Mouse (Mus musculus): Measurements from ENCODE around the gene Clic5.

Gene Clic5

DNA sequence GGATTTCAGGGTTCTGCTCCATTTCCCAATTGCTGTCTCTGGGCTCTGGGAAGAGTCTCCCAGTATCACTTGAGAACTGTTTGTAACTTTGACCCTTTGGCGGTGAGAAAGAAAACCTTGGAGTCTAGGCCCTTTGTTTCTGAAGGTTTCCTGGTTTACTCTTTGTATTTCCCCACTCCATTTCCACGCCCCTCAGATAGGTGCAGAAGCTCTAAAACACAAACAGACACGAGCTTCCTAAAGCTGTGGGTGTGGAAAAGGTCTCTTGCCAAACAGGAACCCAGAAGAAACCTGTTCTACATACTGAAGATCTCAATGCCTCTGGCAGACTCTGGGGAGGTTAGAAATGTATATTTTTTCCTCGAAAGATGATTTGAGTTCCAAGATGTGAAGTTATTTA lies 10.8 kb downstream of the Clic5 start:
- DNase-seq (ENCODE audit: low read depth) = no peak

GRCm38 (mm10) chr17:44202952-44203351 lies 14.6 kb downstream of the Clic5 start:
- peak; percentile 56 for DNase-seq (ENCODE audit: low read depth)

- DNase-seq (ENCODE audit: low read depth) = no peak
Observed at GRCm38 (mm10) chr17:44204787-44205186, 16.4 kb downstream of the Clic5 start.

DNA sequence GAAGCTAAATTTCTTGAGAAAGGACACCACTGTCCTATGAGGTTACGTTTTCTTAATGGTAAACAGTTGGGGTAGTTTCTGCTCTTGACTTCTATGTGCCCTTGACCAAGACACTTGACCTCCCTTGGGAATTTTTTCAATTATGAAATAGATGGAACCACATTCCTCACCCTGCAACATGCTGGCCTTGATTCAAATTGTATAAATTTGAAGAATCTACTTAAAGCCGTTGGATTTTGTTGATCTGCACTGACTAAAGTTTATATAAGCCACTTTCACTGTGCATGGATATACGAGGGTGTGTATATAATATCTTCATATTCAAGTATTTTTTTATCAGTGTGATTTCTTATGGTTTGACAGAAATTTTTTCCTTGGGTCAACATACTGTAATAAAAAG lies 17.2 kb downstream of the Clic5 start:
- DNase-seq (ENCODE audit: low read depth) = no peak

- no peak for DNase-seq (ENCODE audit: low read depth)
Observed at GRCm38 (mm10) chr17:44208900-44209299, 20.5 kb downstream of the Clic5 start.

GRCm38 (mm10) chr17:44212960-44213619 lies 24.7 kb downstream of the Clic5 start:
- no peak for DNase-seq (ENCODE audit: low read depth)

DNA sequence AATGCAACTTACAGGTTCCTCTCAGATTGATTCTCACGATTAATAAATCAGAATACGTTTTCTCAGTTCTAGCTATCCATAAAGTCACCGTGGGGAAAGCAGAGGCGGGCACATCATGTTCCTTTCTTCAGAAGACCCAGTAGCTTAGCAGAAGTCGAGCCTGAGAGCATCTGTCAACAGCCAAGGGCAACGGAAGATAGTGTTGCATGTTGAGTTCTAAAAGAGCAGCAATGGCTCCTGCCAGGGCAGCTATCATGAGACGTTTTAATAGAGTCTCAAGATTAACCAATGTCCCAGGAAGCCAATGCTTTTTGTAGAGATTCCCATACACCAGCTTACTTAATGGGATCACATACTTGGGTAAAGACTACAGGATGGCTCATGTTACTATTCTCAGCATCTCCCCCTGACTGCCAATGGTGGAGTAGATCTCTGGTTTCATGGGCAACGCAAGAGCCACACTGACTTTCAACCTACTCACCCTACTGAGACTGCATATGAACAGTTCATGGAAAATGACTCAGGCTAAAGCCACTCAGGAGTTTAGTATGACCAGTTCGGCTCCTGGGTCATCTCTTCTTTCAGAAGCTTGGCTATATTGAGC lies 26.9 kb downstream of the Clic5 start:
- no peak for DNase-seq (ENCODE audit: low read depth)

- DNase-seq (ENCODE audit: low read depth) = no peak
Observed at GRCm38 (mm10) chr17:44217185-44217584, 28.8 kb downstream of the Clic5 start.

DNA sequence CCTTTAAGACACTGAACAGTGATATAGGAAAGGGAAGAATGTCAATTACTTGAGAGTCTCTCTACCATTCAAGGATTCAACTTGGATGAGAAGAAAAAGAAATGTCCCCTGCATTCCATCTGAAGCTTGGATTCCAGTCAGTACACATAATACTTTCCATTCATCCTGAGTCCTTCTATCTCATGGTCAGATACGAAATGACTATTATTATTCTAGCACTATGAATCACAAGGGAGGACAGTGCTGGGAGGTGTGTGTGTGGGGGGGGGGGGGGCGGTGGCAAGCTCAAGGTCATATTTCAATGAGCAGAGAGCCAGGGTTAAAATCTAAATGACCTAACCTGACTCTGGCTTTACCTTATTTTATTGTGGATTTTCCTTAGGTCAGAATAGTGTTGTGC lies 31.6 kb downstream of the Clic5 start:
- no peak for DNase-seq (ENCODE audit: low read depth)

- no peak for DNase-seq (ENCODE audit: low read depth)
Observed at GRCm38 (mm10) chr17:44228428-44228827, 40.0 kb downstream of the Clic5 start.

DNA sequence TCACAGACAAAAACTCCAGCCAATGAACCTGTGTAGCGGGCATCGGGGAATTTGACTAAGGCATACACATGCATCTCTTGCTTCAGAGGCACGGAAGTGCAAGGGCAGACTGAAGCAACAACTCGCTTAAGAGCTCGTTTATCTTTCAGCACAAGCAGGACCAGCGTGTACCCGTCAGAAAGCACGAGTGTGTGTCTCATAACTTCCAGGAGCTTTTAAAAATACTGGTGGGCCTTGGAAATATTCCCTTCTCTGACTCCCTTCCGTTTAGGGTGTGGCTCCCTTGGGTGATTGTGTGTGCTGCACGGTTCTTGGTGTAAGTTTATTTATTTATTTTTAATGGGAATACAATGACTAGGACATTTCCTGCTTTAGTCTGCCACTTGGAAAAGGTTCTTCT lies 41.7 kb downstream of the Clic5 start:
- no peak for DNase-seq (ENCODE audit: low read depth)

DNA sequence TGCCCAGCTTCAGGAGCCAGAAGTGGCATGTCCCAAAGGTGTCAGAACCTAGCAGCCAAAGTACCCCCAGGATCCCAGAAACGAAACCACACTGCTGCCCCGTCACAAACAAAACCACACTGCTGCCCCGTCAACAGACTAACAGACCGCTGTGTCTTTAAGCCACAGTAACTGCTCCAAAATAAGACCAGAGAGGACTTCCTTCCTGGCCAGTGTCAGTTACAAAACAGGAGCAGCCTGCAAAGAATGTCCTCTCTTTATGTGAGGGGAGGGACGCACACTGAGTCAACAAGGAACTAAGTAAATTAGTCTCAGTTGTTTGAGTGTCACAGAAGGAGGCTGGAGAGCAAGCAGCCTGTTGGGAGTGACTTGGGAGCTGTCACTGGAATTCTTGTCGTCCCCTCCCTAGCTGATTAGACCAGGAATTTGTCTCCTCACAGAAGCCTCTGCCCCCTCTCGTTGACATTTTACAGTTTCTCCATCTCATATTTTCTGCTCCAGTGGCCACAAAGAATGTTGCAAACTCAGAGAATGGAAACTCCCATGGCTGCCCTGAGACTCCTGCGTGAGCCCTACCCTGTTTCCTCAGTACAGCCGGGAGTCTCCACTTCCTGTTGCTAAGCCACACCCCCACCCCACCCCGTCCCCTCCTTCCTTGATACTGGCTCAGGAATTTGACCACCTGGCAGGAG lies 50.8 kb downstream of the Clic5 start:
- DNase-seq (ENCODE audit: low read depth) = peak; percentile 88

DNA sequence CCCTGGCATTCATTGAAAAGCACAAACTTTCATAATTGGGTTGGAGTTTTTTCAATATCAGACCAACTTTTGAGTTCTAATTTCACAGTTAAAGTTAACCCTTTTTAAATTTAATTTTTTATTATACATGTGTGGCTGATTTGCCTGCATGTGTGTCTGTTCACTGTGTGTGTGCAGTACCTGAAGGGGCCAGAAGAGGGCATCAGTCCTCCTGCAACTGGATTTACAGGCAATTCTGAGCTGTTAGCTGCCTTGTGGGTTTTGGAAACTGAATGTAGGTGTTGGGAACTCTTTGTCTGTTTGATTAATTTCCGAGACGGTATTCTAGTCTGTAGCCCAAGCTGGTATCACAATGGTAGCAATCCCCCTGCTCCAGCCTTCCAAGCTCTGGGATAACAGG lies 52.4 kb downstream of the Clic5 start:
- DNase-seq (ENCODE audit: low read depth) = no peak

DNA sequence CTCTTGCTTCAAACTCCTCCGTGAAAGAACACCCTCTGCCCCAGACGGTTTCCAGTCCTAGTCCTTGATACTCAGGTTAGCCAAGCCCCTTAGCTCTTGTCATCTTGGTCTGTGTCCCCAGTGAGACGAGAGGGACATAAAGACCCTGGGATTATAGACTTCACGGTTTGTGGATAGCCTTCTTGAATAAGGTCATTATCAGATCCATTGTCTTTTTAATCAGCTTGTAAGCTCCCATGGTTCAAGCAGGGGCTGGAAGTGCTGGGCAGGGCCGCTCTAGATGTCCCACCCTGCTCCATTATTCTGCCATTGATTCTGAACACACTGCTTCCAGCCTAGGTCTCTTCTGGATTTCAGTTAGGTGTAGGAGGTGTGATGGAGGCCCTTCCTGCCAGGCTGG lies 55.7 kb downstream of the Clic5 start:
- DNase-seq (ENCODE audit: low read depth) = no peak

GRCm38 (mm10) chr17:44244625-44245024 lies 56.2 kb downstream of the Clic5 start:
- DNase-seq (ENCODE audit: low read depth) = no peak

DNA sequence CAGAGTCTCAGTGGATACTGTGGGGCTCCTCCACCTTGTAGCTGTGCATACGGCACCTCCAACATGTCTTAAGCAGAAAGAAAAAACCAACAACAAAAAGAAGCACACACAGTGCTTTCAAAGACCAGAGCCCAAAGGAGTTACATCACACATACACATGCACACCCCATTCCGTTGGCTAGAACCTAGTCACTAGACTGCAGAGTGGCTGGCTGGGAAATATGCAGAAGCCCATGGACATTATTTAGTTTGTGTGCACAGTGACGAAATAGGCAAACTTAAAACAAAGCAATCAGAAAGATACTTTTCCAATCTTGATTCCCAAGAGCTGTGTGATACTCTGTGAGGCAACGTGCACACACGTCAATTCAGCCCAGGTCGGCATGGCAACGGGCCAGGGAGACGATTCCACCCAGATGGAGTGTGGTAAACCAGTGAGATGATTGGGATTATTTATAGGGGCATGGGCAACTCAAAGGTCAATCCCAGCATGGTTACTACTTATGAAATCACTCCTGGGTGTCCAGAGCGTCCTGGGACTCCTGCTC lies 57.8 kb downstream of the Clic5 start:
- DNase-seq (ENCODE audit: low read depth) = no peak

GRCm38 (mm10) chr17:44249544-44249943 lies 61.2 kb downstream of the Clic5 start:
- DNase-seq (ENCODE audit: low read depth) = no peak

- no peak for DNase-seq (ENCODE audit: low read depth)
Observed at GRCm38 (mm10) chr17:44252653-44253052, 64.3 kb downstream of the Clic5 start.

DNA sequence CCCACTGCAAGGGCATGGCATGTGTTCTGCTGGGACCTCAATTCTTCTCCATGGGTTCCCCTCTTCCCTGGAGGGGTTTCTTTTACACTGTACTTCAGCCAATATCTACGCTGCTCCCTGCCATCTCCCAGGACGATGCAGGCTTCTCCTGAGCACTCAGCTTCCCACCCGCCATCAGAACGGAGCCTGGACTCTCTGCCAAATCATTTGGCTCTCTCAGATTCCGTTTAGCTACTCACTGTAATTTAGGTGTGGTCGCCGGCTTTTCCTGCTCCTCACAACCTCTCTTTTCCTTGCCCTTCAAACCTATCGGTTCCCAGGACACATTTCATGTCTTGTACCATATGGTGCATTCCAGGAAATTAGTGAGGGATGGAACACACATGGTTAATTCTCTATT lies 66.3 kb downstream of the Clic5 start:
- DNase-seq (ENCODE audit: low read depth) = no peak

GRCm38 (mm10) chr17:44256583-44256982 lies 68.2 kb downstream of the Clic5 start:
- peak; percentile 94 for DNase-seq (ENCODE audit: low read depth)

- DNase-seq (ENCODE audit: low read depth) = peak; percentile 24
Observed at GRCm38 (mm10) chr17:44259245-44259644, 70.9 kb downstream of the Clic5 start.

- DNase-seq (ENCODE audit: low read depth) = peak; percentile 88
Observed at GRCm38 (mm10) chr17:44261594-44262202, 73.3 kb downstream of the Clic5 start.

DNA sequence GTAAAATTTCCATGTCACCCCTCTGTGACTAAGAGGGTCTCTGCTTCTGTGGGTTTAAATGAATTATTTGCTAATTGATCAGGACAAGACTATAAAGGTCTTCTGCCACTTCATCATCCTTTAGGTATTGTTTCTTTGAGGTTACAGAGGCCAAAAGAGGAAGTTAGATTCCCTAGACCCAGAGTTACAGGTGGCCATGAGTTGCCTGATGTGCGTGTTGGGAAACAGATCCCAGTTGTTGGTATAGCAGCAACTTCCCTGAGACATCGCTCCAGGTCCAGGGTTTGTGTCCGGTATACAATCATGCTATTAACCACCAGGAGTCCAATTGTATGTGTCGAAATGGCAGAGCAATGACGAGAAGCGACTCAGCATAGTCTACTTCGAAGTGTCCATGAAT lies 81.7 kb downstream of the Clic5 start:
- no peak for DNase-seq (ENCODE audit: low read depth)

All from 416B (cell line).